Mouse (Mus musculus) megakaryocyte, embryonic 14.5 days (primary cell): ENCODE measurements around the gene Clpb. TPM values are rescaled to one million over a fixed set of nuclear protein-coding genes. Genes with fewer than 3 reads are reported as not detected.

Experiments used
- H3K27me3 ChIP-seq: replicated peaks from 2 replicates; pipeline ENCODE3; 2012; ENCODE audit warnings: inconsistent platforms
- H3K36me3 ChIP-seq: replicated peaks from 2 replicates; pipeline ENCODE3; 2012; ENCODE audit warnings: low read length, inconsistent platforms, mixed read lengths
- H3K4me1 ChIP-seq: 2 replicates; pipeline ENCODE4 v1.6.1; 2012; ENCODE audit warnings: inconsistent platforms
- H3K4me3 ChIP-seq: replicated peaks from 2 replicates; pipeline ENCODE3; 2012; ENCODE audit warnings: moderate library complexity, mild to moderate bottlenecking, inconsistent platforms
- H3K9me3 ChIP-seq: 2 replicates; pipeline ENCODE4 v1.6.1; 2012; ENCODE audit warnings: inconsistent platforms
- FLI1 ChIP-seq: IDR thresholded peaks from 2 replicates; pipeline ENCODE4 v1.6.1; 2012; ENCODE audit warnings: low read length, inconsistent platforms, mixed read lengths
- GATA1 ChIP-seq: IDR thresholded peaks from 3 replicates; pipeline ENCODE4 v1.6.1; 2012; ENCODE audit warnings: mixed read lengths, low read length, inconsistent platforms, borderline replicate concordance
- polyA plus RNA-seq: library from polyadenylated mRNA; stranded (reverse); fragments of >175 nt; gene quantifications from 2 replicates; pipeline ENCODE4 v1.2.3, GENCODE M21; 2012; ENCODE audit warnings: low replicate concordance; ENCODE audit not compliant: insufficient read depth

Clpb gene
- polyA plus RNA-seq, 1 experiment: 18.4 TPM

DNA sequence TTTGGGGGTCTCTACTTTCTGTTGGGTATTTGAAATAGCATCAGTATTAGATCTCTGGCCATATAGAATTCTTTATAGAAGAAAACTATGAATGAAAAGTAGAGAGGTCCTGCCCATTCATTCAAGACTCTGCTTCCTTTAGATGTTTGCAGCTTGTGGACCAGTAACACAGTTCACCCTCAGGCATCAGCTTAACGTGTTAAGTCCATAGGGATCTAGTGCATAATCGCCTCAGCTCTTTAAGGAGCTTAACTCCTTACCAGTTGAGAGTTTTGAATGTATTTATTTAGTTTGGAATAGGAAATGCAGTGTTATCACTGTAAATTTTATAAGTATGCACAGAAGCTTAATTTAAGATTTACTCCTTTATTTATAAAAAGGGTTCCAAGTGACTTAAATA, 27.0 kb downstream of the Clpb start:
- Histone ChIP-seq H3K27me3 (no peaks in the 10 kb centered on the region), H3K4me3 (no peak overlapping the region), H3K9me3 (no peaks in the 10 kb centered on the region), H3K4me1 (peaks cover 7% of the 10 kb centered on the region; the same call in 1 of the 2 replicates), H3K36me3 (peaks cover 44% of the 10 kb centered on the region)
- no peak for TF ChIP-seq FLI1
- no peak for TF ChIP-seq GATA1

DNA sequence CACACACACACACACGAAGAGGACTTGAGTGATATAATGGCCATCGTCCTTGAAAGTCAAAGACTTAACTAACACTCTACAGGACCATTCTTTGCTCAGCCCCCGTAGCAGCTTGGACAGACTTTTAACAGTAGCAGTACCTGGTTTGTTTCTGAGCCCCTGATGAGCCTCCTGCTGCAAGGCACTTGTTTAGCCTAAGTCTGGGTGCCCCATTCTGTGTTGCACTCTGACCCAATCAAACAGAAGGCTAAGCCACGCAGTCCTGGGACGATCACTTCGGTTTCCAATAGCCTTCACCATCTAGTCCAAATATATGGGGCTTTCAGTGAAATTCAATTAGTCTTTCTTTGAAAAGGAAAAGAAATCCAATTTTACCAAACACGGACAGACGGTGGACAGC, 28.4 kb downstream of the Clpb start:
- no peak overlapping the region for H3K4me3 ChIP-seq

DNA sequence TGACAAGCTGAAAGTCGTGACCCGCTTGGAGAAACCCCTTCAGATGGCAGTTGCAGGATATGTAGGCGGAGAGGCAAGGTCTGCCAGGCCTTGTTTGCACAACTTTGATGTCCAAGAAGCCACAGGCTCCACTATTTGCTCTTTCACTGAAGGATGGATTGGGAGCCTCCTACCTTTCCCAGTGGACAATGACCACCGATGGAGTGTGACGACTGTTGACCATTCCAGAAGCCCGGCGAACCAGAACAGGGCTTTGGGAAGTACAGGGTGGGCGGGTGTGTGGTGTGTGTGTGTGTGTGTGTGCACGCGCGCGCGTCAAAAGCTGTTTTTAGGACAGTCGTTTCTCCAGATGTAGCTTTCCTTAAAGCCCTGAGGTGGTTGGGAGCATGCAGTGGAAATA, 29.0 kb downstream of the Clpb start:
- H3K27me3 ChIP-seq: no peaks in the 10 kb centered on the region
- peaks cover 21% of the 10 kb centered on the region for H3K4me1 ChIP-seq
- no peaks in the 10 kb centered on the region for H3K9me3 ChIP-seq
- H3K4me3 ChIP-seq: no peak overlapping the region
- peaks cover 49% of the 10 kb centered on the region for H3K36me3 ChIP-seq
- TF ChIP-seq GATA1: no peak
- TF ChIP-seq FLI1: no peak

More for the DNA sequence above, 28.4 kb downstream of the Clpb start:
- Histone ChIP-seq H3K9me3 (no peaks in the 10 kb centered on the region), H3K4me1 (peaks cover 20% of the 10 kb centered on the region), H3K27me3 (no peaks in the 10 kb centered on the region), H3K36me3 (peaks cover 50% of the 10 kb centered on the region)
- TF ChIP-seq GATA1 (no peak), FLI1 (no peak)

DNA sequence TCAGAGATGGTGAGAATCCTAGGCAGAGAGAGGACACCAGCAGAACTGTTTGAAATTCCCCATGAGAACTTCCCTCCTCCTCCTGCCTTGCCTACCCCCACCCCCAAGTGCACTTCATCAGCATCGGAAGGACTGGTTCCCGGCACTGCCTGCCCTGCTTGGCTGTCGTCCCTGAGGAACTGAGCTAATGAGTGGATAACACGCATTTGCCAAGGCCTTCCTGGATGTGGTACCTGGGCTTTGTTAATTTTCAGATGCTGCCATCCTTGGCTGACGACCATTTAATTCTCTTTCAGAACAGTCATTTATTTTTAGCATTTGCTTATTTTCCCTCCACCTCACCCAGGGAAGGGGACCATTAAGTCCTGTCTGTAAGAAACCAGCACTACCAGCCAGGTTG, 32.0 kb downstream of the Clpb start:
- H3K4me3 ChIP-seq: no peak overlapping the region
- H3K9me3 ChIP-seq: no peaks in the 10 kb centered on the region
- TF ChIP-seq GATA1: no peak
- no peak for TF ChIP-seq FLI1
- peaks cover 26% of the 10 kb centered on the region for H3K4me1 ChIP-seq
- H3K27me3 ChIP-seq: no peaks in the 10 kb centered on the region
- H3K36me3 ChIP-seq: peaks cover 34% of the 10 kb centered on the region

DNA sequence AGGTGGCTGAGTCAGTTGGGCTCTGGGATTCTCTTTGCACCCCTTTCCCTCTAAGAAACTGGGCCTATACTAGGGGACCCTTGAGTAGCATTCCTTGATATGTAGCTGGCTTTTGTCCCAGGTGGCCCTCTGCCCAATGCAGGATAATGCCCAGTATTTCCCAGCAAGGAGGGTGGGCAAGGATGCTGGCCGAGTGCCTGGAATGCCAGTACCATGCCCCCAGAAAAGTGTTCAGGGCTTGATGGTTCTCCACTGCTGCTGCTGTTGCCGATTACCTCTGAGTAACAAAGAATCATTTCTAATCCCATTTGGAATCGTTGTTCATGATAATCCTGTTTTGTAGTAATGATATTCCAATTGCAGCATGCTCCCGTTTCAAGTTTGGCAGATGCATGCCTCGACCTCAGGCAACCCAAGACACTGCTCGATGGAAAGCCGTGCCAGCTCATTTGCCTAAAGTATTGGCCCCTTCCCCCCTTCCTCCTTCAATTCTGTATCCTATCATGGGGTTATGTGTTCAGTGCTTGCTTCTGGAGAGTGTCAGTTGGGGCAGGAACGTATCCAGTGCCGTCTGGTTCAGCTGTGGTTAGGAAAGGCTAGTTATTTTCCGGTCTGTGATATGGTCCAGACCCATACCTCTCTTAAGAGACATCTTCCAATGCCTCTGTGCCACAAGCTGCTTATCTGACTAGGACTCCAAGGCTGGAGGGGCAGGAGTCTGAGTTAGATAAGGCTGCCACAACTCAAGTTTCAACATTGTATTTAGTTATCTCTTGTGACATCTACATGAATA, 33.7 kb downstream of the Clpb start:
- TF ChIP-seq GATA1: no peak
- TF ChIP-seq FLI1: no peak

DNA sequence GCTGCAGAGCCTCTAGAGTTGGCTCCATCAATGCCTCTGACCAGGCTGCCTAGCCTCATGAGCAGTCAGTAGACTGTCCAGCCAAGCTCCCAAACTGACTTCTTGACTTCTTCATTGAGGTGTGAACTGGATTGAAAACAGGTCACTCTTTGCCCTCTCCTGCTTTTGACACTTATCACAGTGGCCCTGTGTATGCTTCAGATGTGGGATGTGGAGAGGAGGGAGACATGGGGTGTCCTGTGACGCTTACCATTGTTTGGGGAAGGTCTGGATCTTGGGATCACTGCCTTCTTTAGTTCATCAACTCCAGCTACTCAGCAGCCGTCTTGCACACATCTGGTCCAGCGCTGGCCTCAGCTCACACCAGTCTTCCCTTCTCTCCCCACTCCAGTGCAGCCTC, 36.9 kb downstream of the Clpb start:
- Histone ChIP-seq H3K36me3 (peaks cover 22% of the 10 kb centered on the region), H3K4me1 (peaks cover 26% of the 10 kb centered on the region), H3K4me3 (no peak overlapping the region), H3K9me3 (no peaks in the 10 kb centered on the region), H3K27me3 (no peaks in the 10 kb centered on the region)
- TF ChIP-seq FLI1: no peak
- TF ChIP-seq GATA1: no peak

More for the DNA sequence above, 33.7 kb downstream of the Clpb start:
- Histone ChIP-seq H3K27me3 (no peaks in the 10 kb centered on the region), H3K36me3 (peaks cover 28% of the 10 kb centered on the region), H3K4me1 (peaks cover 26% of the 10 kb centered on the region), H3K9me3 (no peaks in the 10 kb centered on the region), H3K4me3 (no peak overlapping the region)

DNA sequence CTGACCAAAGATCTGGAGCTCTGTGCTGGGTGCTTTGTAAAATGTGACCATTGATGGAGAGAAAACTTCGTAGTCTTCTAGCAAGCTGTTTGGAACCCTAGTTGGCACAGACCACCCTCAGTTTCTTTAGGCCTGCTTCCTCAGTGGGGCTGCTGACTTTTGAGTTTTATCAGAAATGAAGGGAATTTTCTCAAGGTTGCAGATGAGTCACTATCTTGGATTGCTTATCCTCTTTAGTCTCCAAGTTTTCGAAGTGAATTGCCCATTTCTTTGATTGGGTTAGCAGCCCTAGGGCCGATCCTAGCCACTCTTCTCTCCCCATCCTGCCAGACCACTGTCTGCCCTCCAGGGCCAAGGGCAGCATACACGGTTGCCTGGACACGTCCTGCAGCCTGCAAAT, 39.3 kb downstream of the Clpb start:
- no peaks in the 10 kb centered on the region for H3K9me3 ChIP-seq
- H3K36me3 ChIP-seq: peaks cover 27% of the 10 kb centered on the region
- peaks cover 3% of the 10 kb centered on the region for H3K4me1 ChIP-seq
- TF ChIP-seq FLI1: no peak
- TF ChIP-seq GATA1: no peak
- H3K4me3 ChIP-seq: no peak overlapping the region
- H3K27me3 ChIP-seq: no peaks in the 10 kb centered on the region

DNA sequence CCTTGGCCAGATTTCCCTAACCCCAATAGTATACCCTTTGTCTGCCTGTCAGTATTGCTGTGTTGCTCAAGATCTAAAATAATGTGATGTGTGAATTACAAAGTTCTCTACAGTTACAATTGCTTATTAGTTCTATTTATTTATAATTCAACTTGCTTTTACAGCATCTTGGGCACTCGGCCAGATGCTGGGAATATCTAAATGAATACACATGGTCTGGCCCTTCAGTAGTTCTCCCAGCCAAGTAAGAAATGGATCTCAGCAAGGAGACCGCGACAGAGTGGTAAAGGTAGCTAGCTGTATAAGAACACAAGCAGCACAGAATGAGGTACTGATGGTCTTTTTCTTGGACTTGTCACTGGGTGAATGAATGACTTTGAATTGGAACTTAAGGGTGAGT, 46.2 kb downstream of the Clpb start:
- Histone ChIP-seq H3K27me3 (no peaks in the 10 kb centered on the region), H3K9me3 (no peaks in the 10 kb centered on the region), H3K4me3 (no peak overlapping the region), H3K36me3 (peaks cover 26% of the 10 kb centered on the region), H3K4me1 (no peaks in the 10 kb centered on the region)
- TF ChIP-seq FLI1 (no peak), GATA1 (no peak)

DNA sequence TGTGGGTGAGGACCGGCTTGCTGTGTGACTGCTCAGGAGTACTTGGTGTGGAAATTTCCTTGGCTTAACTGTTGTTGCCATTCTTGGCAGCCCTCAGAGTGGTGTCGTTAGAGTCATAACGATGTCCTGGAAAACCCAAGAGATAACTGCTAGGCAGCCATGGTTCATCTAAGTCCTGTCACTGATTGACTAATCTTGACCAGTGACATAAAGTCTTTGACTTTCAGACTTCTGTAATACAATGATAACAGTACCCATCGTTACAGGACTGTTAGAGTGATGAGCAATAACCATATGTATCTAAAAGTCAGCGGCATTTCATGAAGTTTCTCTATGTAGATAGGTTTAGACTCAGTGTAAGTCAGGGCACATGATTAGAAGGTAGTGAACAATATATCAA, 46.8 kb downstream of the Clpb start:
- no peaks in the 10 kb centered on the region for H3K9me3 ChIP-seq
- H3K4me3 ChIP-seq: no peak overlapping the region
- peaks cover 2% of the 10 kb centered on the region; the same call in 1 of the 2 replicates for H3K4me1 ChIP-seq
- no peak for TF ChIP-seq GATA1
- no peak for TF ChIP-seq FLI1
- no peaks in the 10 kb centered on the region for H3K27me3 ChIP-seq
- peaks cover 26% of the 10 kb centered on the region for H3K36me3 ChIP-seq

DNA sequence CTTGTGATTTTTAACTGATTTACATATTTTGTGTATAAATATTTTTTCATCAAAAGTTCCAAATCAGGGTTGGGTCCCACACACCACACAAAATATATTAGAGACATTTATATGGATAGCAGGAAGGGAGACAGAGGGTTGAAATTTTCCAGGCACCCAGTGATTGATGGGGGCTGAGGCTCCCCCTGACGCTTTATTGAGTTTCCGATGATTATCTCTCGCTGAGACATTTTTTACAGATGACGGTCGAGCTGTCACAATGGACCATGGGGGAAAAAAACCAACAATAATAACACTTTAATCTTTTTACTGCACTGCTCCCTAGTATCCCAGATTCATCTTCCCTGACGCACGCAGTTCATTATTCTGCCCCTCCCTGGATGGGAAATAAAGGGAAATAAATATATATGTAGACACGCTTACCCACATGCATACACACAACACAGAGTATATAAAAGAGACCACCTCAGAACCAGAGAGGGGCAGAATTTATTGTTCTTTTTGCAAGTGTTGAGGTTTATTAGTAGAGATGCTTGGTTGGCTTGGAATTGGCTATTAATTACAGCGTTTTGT, 50.5 kb downstream of the Clpb start:
- Histone ChIP-seq H3K4me3 (no peak overlapping the region), H3K36me3 (peaks cover 9% of the 10 kb centered on the region), H3K4me1 (peaks cover 5% of the 10 kb centered on the region; the same call in 1 of the 2 replicates), H3K27me3 (no peaks in the 10 kb centered on the region), H3K9me3 (no peaks in the 10 kb centered on the region)
- TF ChIP-seq GATA1: no peak
